Mouse (Mus musculus): ENCODE results near the gene Lingo2.

- TF ChIP-seq GATA1 (IDR thresholded peaks at IDR 0.05; ENCODE audit: borderline replicate concordance, low read length) (no peak), FLI1 (IDR thresholded peaks at IDR 0.05; ENCODE audit: low read length) (no peak)
Observed at GRCm38 (mm10) chr4:35690521-35690920, 1261.0 kb downstream of the Lingo2 start.

All from megakaryocyte, embryonic 14.5 days (primary cell).